Mouse (Mus musculus): ENCODE measurements around the gene Vmn2r78.
"Not testable (repeated sequence)": the region's sequence is repeated elsewhere in the genome, so short reads cannot be mapped to it uniquely, and the experiment has no call there.

Vmn2r78 gene

DNA sequence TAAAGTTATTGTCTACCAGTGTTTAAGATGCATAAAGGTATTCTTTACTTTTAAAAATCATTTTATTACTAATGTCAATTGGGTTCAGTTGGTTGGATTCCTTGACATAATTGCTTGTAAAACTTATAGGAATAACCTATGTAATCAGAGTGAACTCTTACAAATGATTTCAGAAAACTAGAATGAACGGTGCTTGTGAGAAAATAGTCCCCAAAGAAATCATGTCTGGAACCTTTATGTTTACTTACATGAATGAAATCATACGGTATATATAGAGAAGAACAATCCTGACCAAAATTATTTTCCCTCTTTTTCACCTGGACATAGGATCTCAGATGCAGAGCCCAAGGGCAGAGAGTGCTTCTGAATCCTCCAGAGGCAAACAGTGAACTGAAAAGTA is at the start of gene Vmn2r78:
Vmn2r78 (plus strand) TSS at position 301 of the 400 bp plus-strand sequence.
- not testable (repeated sequence) for DNase-seq (ENCODE audit: low read depth, low spot score)

- DNase-seq (ENCODE audit: low read depth, low spot score): no peak
Measured at GRCm38 (mm10) chr7:86889470-86890469, 25.1 kb upstream of the Vmn2r78 start.

DNA sequence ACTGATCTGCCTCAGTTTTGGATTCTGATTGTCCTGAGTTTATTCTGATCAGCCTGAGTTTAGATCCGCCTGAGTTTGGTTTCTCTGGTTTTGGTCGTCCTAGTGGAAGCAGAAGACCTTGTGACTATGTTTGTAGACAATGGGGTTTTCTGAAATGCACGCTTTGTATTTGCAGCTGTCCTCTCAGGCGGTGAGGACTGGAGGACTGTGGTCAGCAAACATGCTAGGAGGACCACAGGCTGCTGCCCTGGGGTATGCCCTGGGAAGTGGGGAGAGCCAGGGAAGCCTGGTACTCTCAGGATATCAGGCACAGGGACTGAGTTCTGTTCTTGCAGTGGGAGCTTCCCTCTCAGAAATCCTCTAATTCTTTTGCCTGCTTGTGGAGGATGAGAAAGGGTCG is 22.4 kb downstream of the Vmn2r78 start:
- no peak for DNase-seq (ENCODE audit: low read depth, low spot score)

- DNase-seq (ENCODE audit: low read depth, low spot score): no peak
Measured at GRCm38 (mm10) chr7:86994700-86995099, 79.8 kb downstream of the Vmn2r78 start.

DNA sequence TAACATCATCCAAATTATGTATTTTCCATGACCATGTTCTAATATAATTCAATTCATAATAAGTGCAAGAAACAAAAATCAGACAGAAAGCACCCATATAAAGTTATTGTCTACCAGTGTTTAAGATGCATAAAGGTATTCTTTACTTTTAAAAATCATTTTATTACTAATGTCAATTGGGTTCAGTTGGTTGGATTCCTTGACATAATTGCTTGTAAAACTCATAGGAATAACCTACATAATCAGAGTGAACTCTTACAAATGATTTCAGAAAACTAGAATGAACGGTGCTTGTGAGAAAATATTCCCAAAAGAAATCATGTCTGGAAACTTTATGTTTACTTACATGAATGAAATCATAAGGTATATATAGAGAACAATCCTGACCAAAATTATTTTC is 80.9 kb downstream of the Vmn2r78 start, which contains the start of gene Vmn2r79:
Vmn2r79 (plus strand) TSS at position 301 of the 400 bp plus-strand sequence.
- DNase-seq (ENCODE audit: low read depth, low spot score): not testable (repeated sequence)

Data from ZHBTc4 (cell line).